Mouse (Mus musculus) duodenum, adult 2 months (tissue): ENCODE data around the gene Epx. TPM values are rescaled to one million over a fixed set of nuclear protein-coding genes. Genes with fewer than 3 reads are reported as not detected.

Experiments
- polyA plus RNA-seq: library from polyadenylated mRNA; depleted of rRNA; stranded (reverse); fragments of >200 nt; gene quantifications from 2 replicates; pipeline ENCODE4 v1.2.3, GENCODE M21; 2012; ENCODE audit warnings: low replicate concordance; rRNA removed

Epx gene
- not detected in 2 replicates for polyA plus RNA-seq

GRCm38 (mm10) chr11:87875436-87875835 lies at the start of gene Epx:
Epx (minus strand) TSS chr11:87875536.

GRCm38 (mm10) chr11:87920966-87921365 lies 45.6 kb upstream of the Epx start, which contains the start of gene Olfr464:
Olfr464 (minus strand) TSS chr11:87920967.

GRCm38 (mm10) chr11:87897287-87897686 lies 22.0 kb upstream of the Epx start, which contains the start of gene Olfr463:
Olfr463 (minus strand) TSS chr11:87897387.

GRCm38 (mm10) chr11:87892168-87892567 lies 16.8 kb upstream of the Epx start, which contains the start of gene Olfr462:
Olfr462 (minus strand) TSS chr11:87892268.

GRCm38 (mm10) chr11:87852690-87853596 lies 22.4 kb downstream of the Epx start, which contains the start of gene Mks1:
Mks1 (plus strand) TSS chr11:87853215.

GRCm38 (mm10) chr11:87828239-87828900 lies 47.0 kb downstream of the Epx start, which contains the start of gene Lpo:
Lpo (minus strand) TSS chr11:87828289.

Other genes starting within 250 kb of the Epx start
- gene Rnf43, start 212.8 kb downstream of the Epx start, polyA plus RNA-seq: 16.6 and 48.5 TPM in 2 replicates
- gene Supt4a, start 138.0 kb downstream of the Epx start, polyA plus RNA-seq: 15.9 and 24.2 TPM in 2 replicates
- 0.78 and 0.87 TPM in 2 replicates for gene Tspoap1, start 115.0 kb downstream of the Epx start, polyA plus RNA-seq
- gene Mpo, start 82.0 kb downstream of the Epx start, polyA plus RNA-seq: 0.04 TPM in 2 replicates
- 0.06 and 1.3 TPM in 2 replicates for gene Lpo, start 47.2 kb downstream of the Epx start, polyA plus RNA-seq
- 4.1 and 6.1 TPM in 2 replicates for gene Mks1, start 22.3 kb downstream of the Epx start, polyA plus RNA-seq
- gene Olfr462, start 16.7 kb upstream of the Epx start, polyA plus RNA-seq: not detected in 2 replicates
- gene Olfr463, start 21.9 kb upstream of the Epx start, polyA plus RNA-seq: not detected in 2 replicates
- gene Olfr464, start 45.4 kb upstream of the Epx start, polyA plus RNA-seq: not detected in 2 replicates
- 84.7 and 172 TPM in 2 replicates for gene Dynll2, start 112.0 kb upstream of the Epx start, polyA plus RNA-seq
- gene Srsf1, start 171.8 kb upstream of the Epx start, polyA plus RNA-seq: 76.0 and 99.0 TPM in 2 replicates
- 5.9 and 7.4 TPM in 2 replicates for gene Vezf1, start 192.7 kb upstream of the Epx start, polyA plus RNA-seq
- 15.1 and 23.7 TPM in 2 replicates for gene Cuedc1, start 222.5 kb upstream of the Epx start, polyA plus RNA-seq